Mouse (Mus musculus) MEL (cell line): ENCODE results near the gene Gpt2. TPM values are rescaled to one million over a fixed set of nuclear protein-coding genes. Genes with fewer than 3 reads are reported as not detected.

Source experiments
- DNase-seq: peaks from one replicate; pipeline ENCODE4 v3.0.0; 2011; ENCODE audit warnings: low read depth, low spot score
- H3K27ac ChIP-seq: 2 replicates; pipeline ENCODE4 v1.5.1; 2012; ENCODE audit warnings: low read depth, mild to moderate bottlenecking, control low read depth, low read length, moderate library complexity; ENCODE audit not compliant: control insufficient read depth
- H3K27me3 ChIP-seq, 2 experiments: fragments of 150-350 bp in 1 of 2; sonication (generic) in 1 of 2; 2 replicates each; pipeline ENCODE4 v1.6.1; 2012; ENCODE audit warnings: low read length in 2 of 2, mild to moderate bottlenecking in 2 of 2, improper control_type of control experiment in 1 of 2, moderate library complexity in 1 of 2; ENCODE audit not compliant: insufficient read depth in 2 of 2, control insufficient read depth in 1 of 2
- H3K36me3 ChIP-seq, 2 experiments: 2 replicates each; pipeline ENCODE4 v1.6.1; 2012 to 2014; ENCODE audit warnings: low read length in 2 of 2, improper control_type of control experiment in 1 of 2, inconsistent platforms in 1 of 2, mild to moderate bottlenecking in 1 of 2; ENCODE audit not compliant: insufficient read depth in 2 of 2, control insufficient read depth in 1 of 2
- H3K4me1 ChIP-seq, 2 experiments: fragments of 150-350 bp in 1 of 2; sonication (generic) in 1 of 2; 2 replicates each; pipeline ENCODE4 v1.6.1; 2012; ENCODE audit warnings: low read length in 2 of 2, improper control_type of control experiment in 1 of 2, mild to moderate bottlenecking in 1 of 2; ENCODE audit not compliant: insufficient read depth in 2 of 2, control insufficient read depth in 1 of 2
- H3K4me3 ChIP-seq, 2 experiments: fragments of 150-350 bp in 1 of 2; sonication (generic) in 1 of 2; 2 replicates each; pipeline ENCODE4 v1.5.1; 2012; ENCODE audit warnings: low read depth in 2 of 2, low read length in 2 of 2, mild to moderate bottlenecking in 2 of 2, moderate library complexity in 2 of 2, control low read depth in 1 of 2, improper control_type of control experiment in 1 of 2; ENCODE audit not compliant: control insufficient read depth in 1 of 2, insufficient read depth in 1 of 2
- H3K79me2 ChIP-seq: 2 replicates; pipeline ENCODE4 v1.6.1; 2012; ENCODE audit warnings: mild to moderate bottlenecking, low read length, moderate library complexity; ENCODE audit not compliant: control insufficient read depth, poor library complexity, insufficient read depth
- H3K9ac ChIP-seq: 2 replicates; pipeline ENCODE4 v1.6.1; 2012; ENCODE audit warnings: low read depth, mild to moderate bottlenecking, control low read depth, low read length, moderate library complexity; ENCODE audit not compliant: control insufficient read depth, poor library complexity, severe bottlenecking
- H3K9me3 ChIP-seq: fragments of 150-350 bp; sonication (generic); replicated peaks from 2 replicates; pipeline ENCODE4 v1.6.1; 2012; ENCODE audit warnings: mild to moderate bottlenecking, low read length, improper control_type of control experiment, moderate library complexity; ENCODE audit not compliant: insufficient read depth
- CHD2 ChIP-seq: IDR thresholded peaks from 2 replicates; pipeline ENCODE4 v1.6.1; 2011; ENCODE audit warnings: low read length, improper control_type of control experiment
- CTCF ChIP-seq, 3 experiments: IDR thresholded peaks in 2 of 3; conservative IDR thresholded peaks in 1 of 3; 2 replicates each; pipeline ENCODE4 v1.5.1; 2011 to 2012; ENCODE audit warnings: low read length in 3 of 3, low read depth in 2 of 3, mild to moderate bottlenecking in 2 of 3, improper control_type of control experiment in 1 of 3, inconsistent platforms in 1 of 3, mixed read lengths in 1 of 3, moderate library complexity in 1 of 3; ENCODE audit not compliant: control insufficient read depth in 1 of 3, insufficient read depth in 1 of 3, poor library complexity in 1 of 3, severe bottlenecking in 1 of 3
- ETS1 ChIP-seq: IDR thresholded peaks from 2 replicates; pipeline ENCODE4 v1.6.1; 2012; ENCODE audit warnings: low read depth, mild to moderate bottlenecking, inconsistent platforms, low read length, improper control_type of control experiment, moderate library complexity
- HCFC1 ChIP-seq: IDR thresholded peaks from 2 replicates; pipeline ENCODE4 v1.6.1; 2012; ENCODE audit warnings: low read depth, mild to moderate bottlenecking, inconsistent platforms, low read length, improper control_type of control experiment, moderate library complexity
- JUND ChIP-seq: IDR thresholded peaks from 2 replicates; pipeline ENCODE4 v1.6.1; 2011; ENCODE audit warnings: low read depth, mild to moderate bottlenecking, improper control_type of control experiment, low read length
- KAT2A ChIP-seq: conservative IDR thresholded peaks from 2 replicates; pipeline ENCODE4 v1.6.1; 2012; ENCODE audit warnings: low read depth, low read length, improper control_type of control experiment, inconsistent platforms
- MAX ChIP-seq: IDR thresholded peaks from 2 replicates; pipeline ENCODE4 v1.6.1; 2011; ENCODE audit warnings: low read length, improper control_type of control experiment
- MAZ ChIP-seq: IDR thresholded peaks from 2 replicates; pipeline ENCODE4 v1.6.1; 2012; ENCODE audit warnings: low read depth, mild to moderate bottlenecking, inconsistent platforms, low read length, improper control_type of control experiment
- MYB ChIP-seq: IDR thresholded peaks from 2 replicates; pipeline ENCODE4 v1.6.1; 2011; ENCODE audit warnings: mild to moderate bottlenecking, low read depth, low read length, improper control_type of control experiment
- MYC ChIP-seq: IDR thresholded peaks from 2 replicates; pipeline ENCODE4 v1.6.1; 2011; ENCODE audit warnings: low read depth, mild to moderate bottlenecking, low read length, improper control_type of control experiment, moderate library complexity
- NELFE ChIP-seq: IDR thresholded peaks from 2 replicates; pipeline ENCODE4 v1.6.1; 2011; ENCODE audit warnings: low read depth, low read length, improper control_type of control experiment
- NRF1 ChIP-seq: IDR thresholded peaks from 2 replicates; pipeline ENCODE4 v1.6.1; 2014; ENCODE audit warnings: low read depth, mild to moderate bottlenecking, inconsistent platforms, low read length, improper control_type of control experiment, moderate library complexity; ENCODE audit not compliant: poor library complexity, insufficient read depth, severe bottlenecking
- POLR2A ChIP-seq, 2 experiments: IDR thresholded peaks; 2 replicates each; pipeline ENCODE4 v1.6.1; 2011 to 2012; ENCODE audit warnings: low read length in 2 of 2, mild to moderate bottlenecking in 2 of 2, control low read depth in 1 of 2, improper control_type of control experiment in 1 of 2, low read depth in 1 of 2, moderate library complexity in 1 of 2; ENCODE audit not compliant: control insufficient read depth in 1 of 2, insufficient read depth in 1 of 2, poor library complexity in 1 of 2
- RAD21 ChIP-seq: IDR thresholded peaks from 2 replicates; pipeline ENCODE4 v1.6.1; 2011; ENCODE audit warnings: mild to moderate bottlenecking, low read depth, low read length, improper control_type of control experiment
- TBP ChIP-seq: IDR thresholded peaks from 2 replicates; pipeline ENCODE4 v1.8.0; 2011; ENCODE audit warnings: low read depth, low read length, improper control_type of control experiment
- TCF12 ChIP-seq: IDR thresholded peaks from 2 replicates; pipeline ENCODE4 v1.6.1; 2014; ENCODE audit warnings: low read depth, mild to moderate bottlenecking, inconsistent platforms, low read length, improper control_type of control experiment, moderate library complexity
- USF1 ChIP-seq: IDR thresholded peaks from 2 replicates; pipeline ENCODE4 v1.6.1; 2014; ENCODE audit warnings: low read depth, mild to moderate bottlenecking, inconsistent platforms, low read length, improper control_type of control experiment, moderate library complexity
- USF2 ChIP-seq, 2 experiments: IDR thresholded peaks; 2 replicates each; pipeline ENCODE4 v1.6.1; 2011 to 2012; ENCODE audit warnings: improper control_type of control experiment in 2 of 2, low read length in 2 of 2, borderline replicate concordance in 1 of 2, inconsistent platforms in 1 of 2, low read depth in 1 of 2, mild to moderate bottlenecking in 1 of 2; ENCODE audit not compliant: insufficient read depth in 1 of 2
- ZKSCAN1 ChIP-seq: IDR thresholded peaks from 2 replicates; pipeline ENCODE4 v1.6.1; 2012; ENCODE audit warnings: low read depth, mild to moderate bottlenecking, inconsistent platforms, low read length, improper control_type of control experiment, moderate library complexity
- ZMIZ1 ChIP-seq: IDR thresholded peaks from 2 replicates; pipeline ENCODE4 v1.6.1; 2012; ENCODE audit warnings: low read depth, mild to moderate bottlenecking, inconsistent platforms, low read length, improper control_type of control experiment, moderate library complexity
- polyA plus RNA-seq, 2 experiments: library from polyadenylated mRNA; stranded (reverse) in 1 of 2; unstranded in 1 of 2; fragments of >175 nt in 1 of 2; fragments of >200 nt in 1 of 2; gene quantifications; 2 replicates each; pipeline versions ENCODE4 v1.2.1 to v1.2.4; 2012; ENCODE audit warnings: low replicate concordance in 2 of 2, low read depth in 1 of 2; ENCODE audit not compliant: insufficient read length in 2 of 2, insufficient read depth in 1 of 2, missing spikeins in 1 of 2
- total RNA-seq: library from RNA; depleted of rRNA; stranded (reverse); fragments of 300-350 nt; gene quantifications from 2 replicates; pipeline ENCODE4 v1.2.3, GENCODE M21; 2012

The Gpt2 gene
- total and polyA plus RNA-seq, 3 experiments = 10.2 to 25.3 TPM; not detected in 1

DNA sequence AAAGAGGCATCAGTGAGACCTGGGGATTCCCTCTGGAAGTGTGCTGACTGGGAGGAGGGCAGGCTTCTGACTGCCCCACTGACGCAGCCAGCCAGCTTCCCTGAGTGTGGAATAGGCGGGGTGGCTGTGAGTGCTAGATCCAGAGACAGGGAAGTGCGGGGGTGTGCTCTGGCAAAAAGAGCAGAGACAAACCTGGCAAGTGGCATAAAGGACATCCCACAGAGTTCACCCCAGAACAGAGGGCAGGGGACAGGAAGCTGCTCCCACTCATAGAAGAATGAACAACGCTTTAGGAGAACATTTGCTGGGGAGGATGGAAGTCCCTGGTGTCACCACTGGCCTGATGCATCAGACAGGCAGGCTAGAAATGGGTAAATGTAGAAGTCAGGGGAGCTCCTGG is 25.0 kb downstream of the Gpt2 start:
- Histone ChIP-seq H3K36me3 (no peaks in the 10 kb centered on the region; a peak in 1 of 4 replicates), H3K4me3 (no peak overlapping the region), H3K79me2 (no peaks in the 10 kb centered on the region)

GRCm38 (mm10) chr8:85517956-85518355 is 25.6 kb downstream of the Gpt2 start:
- Histone ChIP-seq H3K9ac (no peak overlapping the region), H3K4me3 (no peak overlapping the region), H3K36me3 (no peaks in the 10 kb centered on the region; a peak in 1 of 4 replicates), H3K79me2 (no peaks in the 10 kb centered on the region)
- no peak for DNase-seq
- TF ChIP-seq USF2 (IDR thresholded peaks at IDR 0.05; ENCODE audit: borderline replicate concordance in 1 of 2, insufficient read depth in 1 of 2, low read depth in 1 of 2, low read length in 2 of 2) = no peak
- TF ChIP-seq ZKSCAN1 = no peak
- no peak for TF ChIP-seq HCFC1
- no peak for TF ChIP-seq USF1
- no peak for TF ChIP-seq NELFE
- TF ChIP-seq CTCF (IDR thresholded peaks at IDR 0.05 in 2 of 3, conservative IDR thresholded peaks at IDR 0.05 in 1 of 3; ENCODE audit: control insufficient read depth in 1 of 3, insufficient read depth in 1 of 3, low read depth in 2 of 3, low read length in 3 of 3, poor library complexity in 1 of 3, severe bottlenecking in 1 of 3) = no peak
- no peak for TF ChIP-seq MAZ
- no peak for TF ChIP-seq ZMIZ1
- TF ChIP-seq TCF12 = no peak
- TF ChIP-seq RAD21 = no peak
- TF ChIP-seq MAX = no peak
- TF ChIP-seq KAT2A = no peak
- TF ChIP-seq, all 39 proteins: peak for 0
- no peaks in the 10 kb centered on the region for H3K4me1 ChIP-seq
- H3K9me3 ChIP-seq = no peaks in the 10 kb centered on the region
- no peak overlapping the region for H3K27ac ChIP-seq
- H3K27me3 ChIP-seq = no peaks in the 10 kb centered on the region

More for the DNA sequence above, 25.0 kb downstream of the Gpt2 start:
- no peaks in the 10 kb centered on the region for H3K9me3 ChIP-seq
- no peaks in the 10 kb centered on the region for H3K27me3 ChIP-seq
- DNase-seq = no peak
- no peak for TF ChIP-seq ETS1
- TF ChIP-seq MYB = no peak
- H3K9ac ChIP-seq = no peak overlapping the region
- H3K27ac ChIP-seq = no peak overlapping the region
- H3K4me1 ChIP-seq = no peaks in the 10 kb centered on the region

DNA sequence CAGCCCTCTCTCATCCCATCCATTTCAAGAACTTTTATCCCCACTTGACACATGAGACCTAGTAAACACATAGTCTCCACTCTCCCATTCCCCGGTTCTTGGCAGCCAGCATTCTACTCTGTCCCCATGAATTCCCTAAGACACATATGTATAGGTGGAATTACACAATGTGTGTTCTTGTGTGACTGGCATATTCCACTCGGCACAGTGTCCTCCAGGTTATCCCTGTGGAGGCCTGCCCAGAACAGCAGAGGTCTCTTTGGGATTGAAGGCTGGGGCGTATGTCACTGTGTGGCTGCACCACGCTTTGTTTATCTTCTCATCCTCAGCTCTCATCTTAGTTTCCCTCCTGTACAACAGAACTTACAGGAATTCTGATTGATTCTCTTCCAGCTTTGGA is 28.2 kb downstream of the Gpt2 start:
- DNase-seq = no peak
- TF ChIP-seq HCFC1 (no peak), CHD2 (no peak), USF1 (no peak), TBP (no peak), JUND (no peak), POLR2A (IDR thresholded peaks at IDR 0.05; ENCODE audit: control insufficient read depth in 1 of 2, insufficient read depth in 1 of 2, low read depth in 1 of 2, low read length in 2 of 2, poor library complexity in 1 of 2) (no peak), NRF1 (no peak), USF2 (IDR thresholded peaks at IDR 0.05; ENCODE audit: borderline replicate concordance in 1 of 2, insufficient read depth in 1 of 2, low read depth in 1 of 2, low read length in 2 of 2) (no peak), KAT2A (no peak), MYC (no peak), MAZ (no peak)
- no peaks in the 10 kb centered on the region for H3K79me2 ChIP-seq
- no peak overlapping the region for H3K4me3 ChIP-seq
- H3K27me3 ChIP-seq = no peaks in the 10 kb centered on the region
- no peak overlapping the region for H3K27ac ChIP-seq
- H3K9ac ChIP-seq = no peak overlapping the region
- no peaks in the 10 kb centered on the region for H3K9me3 ChIP-seq
- no peaks in the 10 kb centered on the region for H3K4me1 ChIP-seq
- H3K36me3 ChIP-seq = no peaks in the 10 kb centered on the region; a peak in 1 of 4 replicates
